Mouse (Mus musculus): Measurements from ENCODE around the gene Gm12253.

Gm12253 gene

GRCm38 (mm10) chr11:58432259-58432658 lies at the start of gene Gm12253:
Gene Gm12253, plus strand, starts transcription at chr11:58432559.
- DNase-seq (ENCODE audit: low spot score), result no peak

- no peak for DNase-seq (ENCODE audit: low spot score)
Observed at GRCm38 (mm10) chr11:58399985-58400645, 32.2 kb upstream of the Gm12253 start.

- no peak for DNase-seq (ENCODE audit: low spot score)
Observed at GRCm38 (mm10) chr11:58400655-58401054, 31.7 kb upstream of the Gm12253 start.

- no peak for DNase-seq (ENCODE audit: low spot score)
Observed at GRCm38 (mm10) chr11:58408066-58408465, 24.3 kb upstream of the Gm12253 start.

- no peak for DNase-seq (ENCODE audit: low spot score)
Observed at GRCm38 (mm10) chr11:58418336-58418735, 14.0 kb upstream of the Gm12253 start.

- no peak for DNase-seq (ENCODE audit: low spot score)
Observed at GRCm38 (mm10) chr11:58420815-58421214, 11.5 kb upstream of the Gm12253 start, which contains the start of gene 1810065E05Rik. Gene 1810065E05Rik, plus strand, starts transcription at chr11:58421111.

GRCm38 (mm10) chr11:58437866-58438265 lies 5.5 kb downstream of the Gm12253 start:
- DNase-seq (ENCODE audit: low spot score), result no peak

- DNase-seq (ENCODE audit: low spot score), result peak; percentile 7
Observed at GRCm38 (mm10) chr11:58452759-58453158, 20.4 kb downstream of the Gm12253 start, which contains the start of gene Lypd9. Gene Lypd9, minus strand, starts transcription at chr11:58452923.

- peak; percentile 2 for DNase-seq (ENCODE audit: low spot score)
Observed at GRCm38 (mm10) chr11:58453592-58453991, 21.2 kb downstream of the Gm12253 start.

GRCm38 (mm10) chr11:58462170-58462569 lies 29.8 kb downstream of the Gm12253 start, which contains the start of gene Olfr30:
Gene Olfr30, minus strand, starts transcription at chr11:58462270.
- no peak for DNase-seq (ENCODE audit: low spot score)
